Mouse (Mus musculus): ENCODE results near the gene Tns4.

Gene Tns4

GRCm38 (mm10) chr11:99117907-99118306 lies 28.8 kb upstream of the Tns4 start:
- DNase-seq = no peak

DNA sequence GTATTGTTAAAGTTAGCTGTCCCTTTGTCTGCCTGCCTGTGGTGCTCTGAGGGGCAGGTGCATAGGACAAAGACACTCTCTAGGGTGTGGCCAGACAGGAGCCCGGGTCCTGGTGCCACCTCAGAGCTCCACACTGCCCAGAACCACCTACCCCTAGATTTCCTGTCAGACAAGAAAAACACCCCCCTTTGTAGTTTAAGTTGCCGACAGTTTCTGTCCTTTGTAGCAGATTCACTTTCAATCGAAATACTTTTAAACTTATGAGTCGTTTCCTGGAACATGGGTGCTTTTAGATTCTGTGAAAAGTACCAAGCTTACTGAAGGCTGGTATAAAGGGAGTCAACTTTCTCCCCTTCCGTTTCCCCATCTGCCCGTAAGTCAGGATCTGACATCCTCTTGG lies 26.8 kb upstream of the Tns4 start:
- DNase-seq = no peak

GRCm38 (mm10) chr11:99113111-99113510 lies 24.0 kb upstream of the Tns4 start:
- no peak for DNase-seq

DNA sequence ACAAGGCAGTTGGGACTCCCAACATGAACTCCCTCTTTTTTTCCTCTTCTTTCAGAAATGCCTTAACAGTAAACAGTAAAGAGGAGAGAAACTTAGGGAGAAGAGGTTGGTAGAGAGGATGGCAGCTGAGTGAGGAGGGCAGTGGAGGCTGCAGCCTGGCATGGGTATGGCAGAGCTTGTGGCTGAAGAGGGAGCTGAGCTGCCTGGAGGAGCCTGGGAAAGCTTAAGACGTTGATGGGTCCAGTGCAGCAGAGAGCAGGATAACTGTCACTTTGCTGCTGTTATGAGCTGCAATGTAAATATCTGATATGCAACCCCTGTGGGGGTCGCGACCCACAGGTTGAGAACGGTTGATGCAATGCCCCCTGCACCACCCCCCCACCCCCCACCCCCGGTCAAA lies 23.6 kb upstream of the Tns4 start:
- DNase-seq = no peak

GRCm38 (mm10) chr11:99111631-99112030 lies 22.5 kb upstream of the Tns4 start:
- DNase-seq = no peak

DNA sequence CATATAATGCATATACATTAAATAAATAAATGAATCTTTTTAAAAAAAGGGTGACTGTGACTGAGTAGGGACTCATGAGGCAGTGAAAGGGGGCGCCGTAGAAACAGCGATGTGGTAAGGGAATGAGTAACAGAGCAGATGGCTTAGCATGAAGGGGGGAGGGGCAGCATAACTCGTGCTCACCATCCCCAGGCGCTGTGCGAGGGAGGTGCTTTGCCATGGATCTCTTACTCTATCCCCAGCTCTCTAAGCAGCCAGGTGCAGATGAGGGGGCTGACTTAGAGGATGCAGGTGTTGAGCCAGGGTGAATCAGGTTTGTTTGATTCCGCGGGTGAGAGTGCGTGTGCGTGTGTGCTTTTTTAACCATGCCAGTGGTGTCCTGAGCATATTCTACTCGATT lies 22.0 kb upstream of the Tns4 start:
- peak; percentile 84 for DNase-seq

- no peak for DNase-seq
These were observed 21.4 kb upstream of the Tns4 start for GRCm38 (mm10) chr11:99110370-99111110.

GRCm38 (mm10) chr11:99108296-99108695 lies 19.2 kb upstream of the Tns4 start:
- DNase-seq = no peak

DNA sequence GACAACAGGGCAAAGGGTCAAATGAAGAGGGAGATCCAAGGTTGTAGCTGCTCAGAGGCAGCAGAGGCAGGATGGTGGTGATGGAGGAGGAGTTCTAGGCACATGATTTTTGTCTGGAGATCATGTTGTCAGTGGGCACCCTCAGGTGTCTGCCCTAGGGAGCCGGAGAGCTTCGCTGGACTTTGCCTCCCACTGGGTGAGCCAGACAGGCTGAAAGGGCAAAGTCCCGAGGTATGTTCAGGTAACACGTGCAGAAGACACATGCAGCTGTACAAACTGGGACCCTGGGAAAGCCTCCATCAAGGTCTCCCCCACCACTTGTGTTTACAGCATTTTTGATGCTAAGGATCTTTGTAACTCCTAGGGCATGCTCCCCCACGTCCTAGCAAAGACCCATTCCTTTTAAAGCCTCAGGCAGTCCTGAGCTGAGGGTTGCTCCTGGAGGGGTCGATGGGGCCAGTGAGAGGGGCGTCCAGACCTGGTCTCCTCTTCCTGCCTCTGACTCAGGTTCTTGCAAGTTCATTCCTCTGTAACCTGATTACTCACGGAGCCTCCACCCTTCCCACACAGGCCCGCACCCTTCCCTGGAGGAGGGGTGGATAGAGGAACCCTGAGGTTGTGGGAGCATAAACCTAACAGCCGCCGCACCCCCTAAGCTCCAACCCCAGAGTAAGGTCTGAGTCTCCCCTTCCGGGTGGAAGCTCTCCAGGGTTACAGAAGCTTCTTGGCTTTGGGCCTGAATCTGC lies 17.0 kb upstream of the Tns4 start:
- no peak for DNase-seq

GRCm38 (mm10) chr11:99104609-99105410 lies 15.7 kb upstream of the Tns4 start:
- DNase-seq = no peak

GRCm38 (mm10) chr11:99102575-99103270 lies 13.6 kb upstream of the Tns4 start:
- DNase-seq = no peak

DNA sequence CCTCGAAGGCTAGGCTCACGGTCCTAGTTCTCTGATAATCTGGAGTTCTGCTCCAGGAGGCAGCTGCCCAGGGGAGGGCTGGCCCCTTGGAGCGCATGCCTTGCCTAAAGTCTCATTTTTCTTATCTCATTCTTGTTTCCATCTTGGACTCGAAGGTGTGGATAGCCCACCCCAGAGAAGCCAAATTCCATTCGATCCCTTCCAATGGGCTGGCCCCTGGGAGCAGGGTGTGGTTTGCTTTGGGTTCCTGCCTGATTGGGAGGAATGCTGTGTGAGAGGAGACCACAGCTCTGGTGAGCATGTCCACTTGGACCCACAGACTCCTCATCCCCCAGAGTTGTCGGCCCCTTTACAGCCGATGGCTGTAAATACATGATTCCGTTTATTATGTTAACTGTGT lies 12.6 kb upstream of the Tns4 start:
- DNase-seq = no peak

DNA sequence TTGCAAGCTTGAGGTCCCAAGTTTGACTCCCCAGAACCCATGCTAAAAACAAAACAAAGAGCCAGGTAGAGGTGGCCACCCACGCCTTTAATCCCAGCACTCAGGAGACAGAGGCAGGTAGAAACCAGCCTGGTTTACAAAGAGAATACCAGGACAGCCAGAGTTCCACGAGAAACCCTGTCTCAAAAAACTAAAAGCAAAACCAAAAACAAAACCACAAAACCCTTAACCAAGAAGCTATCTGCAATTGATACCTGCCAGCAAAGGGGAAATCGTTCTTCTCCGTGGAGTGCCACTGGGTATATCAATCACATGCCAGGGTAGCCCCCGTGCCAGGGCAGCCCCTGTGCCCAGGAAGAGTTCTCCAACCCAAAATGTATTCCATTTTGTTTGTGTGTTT lies 11.1 kb upstream of the Tns4 start:
- DNase-seq = no peak

- no peak for DNase-seq
These were observed 10.4 kb upstream of the Tns4 start for GRCm38 (mm10) chr11:99099516-99099915.

DNA sequence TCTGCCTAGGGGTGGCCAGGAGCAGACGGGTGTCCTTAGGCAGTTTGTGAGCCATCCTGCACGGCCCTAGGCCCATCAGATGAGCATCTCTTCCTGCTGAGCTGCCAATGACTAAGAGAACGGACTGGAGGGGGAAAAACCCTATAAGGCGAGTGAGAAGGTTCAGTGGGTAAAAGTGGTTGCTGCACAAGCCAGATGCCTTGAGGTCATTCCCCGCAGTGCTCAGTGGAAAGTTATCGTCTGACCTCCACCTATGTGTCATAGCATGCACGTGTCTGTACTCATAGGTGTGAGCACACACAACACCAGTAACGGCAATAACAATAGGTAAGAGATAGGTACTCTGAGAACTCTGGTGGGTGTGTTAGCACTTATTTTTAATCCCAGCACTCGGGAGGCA lies 9.8 kb upstream of the Tns4 start:
- DNase-seq = no peak

GRCm38 (mm10) chr11:99096996-99097774 lies 8.1 kb upstream of the Tns4 start:
- DNase-seq = no peak

- DNase-seq = no peak
These were observed 7.3 kb upstream of the Tns4 start for GRCm38 (mm10) chr11:99096417-99096816.

DNA sequence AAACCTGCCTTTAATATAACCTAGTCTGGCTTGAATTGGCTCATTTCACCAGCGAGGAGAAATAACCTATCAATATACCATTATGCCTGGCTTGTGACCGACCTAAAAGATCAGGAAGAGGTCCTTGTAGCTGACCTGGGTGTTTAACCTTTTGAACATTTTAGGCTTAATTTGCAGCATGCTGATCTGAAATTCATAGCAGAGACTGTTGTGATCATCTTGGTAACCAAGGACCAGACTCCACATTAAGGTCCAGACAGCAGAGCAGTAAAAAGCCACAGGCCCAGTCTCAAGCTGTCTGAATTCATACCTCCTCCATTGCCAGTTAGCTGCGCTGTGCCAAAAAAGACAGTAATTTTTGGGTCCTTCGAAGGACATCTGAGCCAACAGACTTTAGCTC lies 6.7 kb upstream of the Tns4 start:
- DNase-seq = no peak

GRCm38 (mm10) chr11:99094911-99095676 lies 6.0 kb upstream of the Tns4 start:
- DNase-seq = no peak

DNA sequence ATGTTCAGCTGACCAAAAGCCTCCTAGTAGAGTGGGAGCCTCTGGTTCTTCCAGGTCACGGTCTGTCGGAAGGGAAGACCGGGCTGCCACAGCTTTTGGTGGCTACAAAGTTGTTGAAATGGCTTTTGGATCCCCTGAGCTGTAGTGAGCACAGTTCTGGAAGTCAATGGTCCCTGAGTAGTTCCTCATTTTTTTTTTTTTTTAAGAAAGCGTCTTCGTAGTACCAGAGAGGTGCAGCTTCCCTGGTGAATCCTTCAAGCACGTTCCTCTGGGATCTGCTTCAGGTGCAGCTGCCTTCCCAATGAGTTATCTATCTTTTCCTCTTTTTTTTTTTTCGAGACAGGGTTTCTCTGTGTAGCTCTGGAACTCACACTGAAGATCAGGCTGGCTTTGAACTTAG lies 4.6 kb upstream of the Tns4 start:
- DNase-seq = no peak

GRCm38 (mm10) chr11:99091666-99092065 lies 2.6 kb upstream of the Tns4 start:
- DNase-seq = no peak

All from right cerebral cortex, adult 18-20 months (tissue).